Mouse (Mus musculus) MEL (cell line): Measurements from ENCODE around the gene Prm3.

Source experiments
- MAX ChIP-seq: IDR thresholded peaks from 2 replicates; pipeline ENCODE4 v1.6.1; 2011; ENCODE audit warnings: low read length, improper control_type of control experiment
- SIN3A ChIP-seq: IDR thresholded peaks from 2 replicates; pipeline ENCODE4 v1.6.1; 2012; ENCODE audit warnings: low read length, improper control_type of control experiment, inconsistent platforms
- ZNF384 ChIP-seq: IDR thresholded peaks from 2 replicates; pipeline ENCODE4 v1.6.1; 2012; ENCODE audit warnings: low read depth, mild to moderate bottlenecking, inconsistent platforms, low read length, improper control_type of control experiment

GRCm38 (mm10) chr16:10781862-10782371, 8.8 kb downstream of the Prm3 start:
- no peak for TF ChIP-seq SIN3A
- TF ChIP-seq ZNF384, result no peak
- no peak for TF ChIP-seq MAX
